Mouse (Mus musculus) spleen, adult 18-20 months (tissue): ENCODE data around the gene Hsd17b1.
A peak's percentile ranks its signal among the peaks of the same experiment; 100 is the strongest.

Source experiments
- DNase-seq, 2 experiments: peaks; one replicate each; pipeline ENCODE4 v3.0.0; 2022; ENCODE audit warnings: mixed read lengths in 2 of 2

The Hsd17b1 gene

GRCm38 (mm10) chr11:101062165-101062884 is 15.9 kb upstream of the Hsd17b1 start:
- DNase-seq: no peak

GRCm38 (mm10) chr11:101062971-101063675 is 15.1 kb upstream of the Hsd17b1 start:
- no peak for DNase-seq

- peak; percentile 68 to 71 for DNase-seq
Measured at GRCm38 (mm10) chr11:101063676-101064327, 14.4 kb upstream of the Hsd17b1 start.

- no peak for DNase-seq
Measured at GRCm38 (mm10) chr11:101064462-101064861, 13.7 kb upstream of the Hsd17b1 start.

- DNase-seq: no peak
Measured at GRCm38 (mm10) chr11:101065002-101065401, 13.2 kb upstream of the Hsd17b1 start.

- peak; percentile 61 to 80 for DNase-seq
Measured at GRCm38 (mm10) chr11:101066549-101067412, 11.4 kb upstream of the Hsd17b1 start.

GRCm38 (mm10) chr11:101069391-101070188 is 8.6 kb upstream of the Hsd17b1 start, which contains the start of gene Naglu:
Gene Naglu (plus strand): TSS chr11:101070012.
- DNase-seq: peak; percentile 91 to 93

GRCm38 (mm10) chr11:101070189-101070527 is 8.1 kb upstream of the Hsd17b1 start:
- no peak for DNase-seq

- no peak for DNase-seq
Measured at GRCm38 (mm10) chr11:101070987-101071386, 7.2 kb upstream of the Hsd17b1 start.

- DNase-seq: no peak
Measured at GRCm38 (mm10) chr11:101071810-101072428, 6.3 kb upstream of the Hsd17b1 start.

GRCm38 (mm10) chr11:101079746-101080145 is 1.5 kb downstream of the Hsd17b1 start:
- no peak for DNase-seq

GRCm38 (mm10) chr11:101080421-101080820 is 2.2 kb downstream of the Hsd17b1 start:
- no peak for DNase-seq

GRCm38 (mm10) chr11:101081659-101082058 is 3.4 kb downstream of the Hsd17b1 start:
- DNase-seq: no peak

- peak; percentile 72 to 75 for DNase-seq
Measured at GRCm38 (mm10) chr11:101082208-101083082, 4.2 kb downstream of the Hsd17b1 start, which contains the start of gene Coasy. Gene Coasy (plus strand): TSS chr11:101082565.

GRCm38 (mm10) chr11:101083083-101083697 is 5.0 kb downstream of the Hsd17b1 start:
- DNase-seq: no peak

GRCm38 (mm10) chr11:101084246-101084645 is 6.0 kb downstream of the Hsd17b1 start:
- DNase-seq: no peak

GRCm38 (mm10) chr11:101084811-101085210 is 6.6 kb downstream of the Hsd17b1 start:
- DNase-seq: no peak

GRCm38 (mm10) chr11:101085617-101086322 is 7.6 kb downstream of the Hsd17b1 start:
- no peak for DNase-seq

GRCm38 (mm10) chr11:101086323-101086674 is 8.1 kb downstream of the Hsd17b1 start:
- no peak for DNase-seq
